Mouse (Mus musculus): ENCODE results near the gene Rnf214. TPM values are rescaled to one million over a fixed set of nuclear protein-coding genes. Genes with fewer than 3 reads are reported as not detected.

The Rnf214 gene
- 27.7 and 30.0 TPM in 2 replicates for polyA plus RNA-seq (2015; fragmentation: Nextera tagmentation; extraction: Ambion mirVana)

GRCm38 (mm10) chr9:45906355-45907077 lies at the start of gene Rnf214, which contains the start of gene Pcsk7:
TSS of gene Rnf214 (minus strand) at chr9:45906911.
TSS of gene Pcsk7 (plus strand) at chr9:45906497.

GRCm38 (mm10) chr9:45955107-45955963 lies 48.6 kb upstream of the Rnf214 start, which contains the start of gene Sidt2:
TSS of gene Sidt2 (minus strand) at chr9:45955258.

GRCm38 (mm10) chr9:45935628-45936210 lies 29.0 kb upstream of the Rnf214 start, which contains the start of gene Tagln:
TSS of gene Tagln (minus strand) at chr9:45936058.

GRCm38 (mm10) chr9:45838434-45839138 lies 68.1 kb downstream of the Rnf214 start, which contains the start of gene Bace1:
TSS of gene Bace1 (plus strand) at chr9:45838580.

GRCm38 (mm10) chr9:45828291-45828963 lies 78.3 kb downstream of the Rnf214 start, which contains the start of gene Cep164:
TSS of gene Cep164 (minus strand) at chr9:45828691.

Small RNA genes lying within 50 kb of the gene (microRNA-seq; reads per million reads assigned to microRNA genes)
- 0 to 0.21 reads per million in 2 experiments for gene Mir7087

Other genes starting within 250 kb of the Rnf214 start
- 5.4 and 6.4 TPM in 2 replicates for gene Cep164, start 78.2 kb downstream of the Rnf214 start, polyA plus RNA-seq (2015; fragmentation: Nextera tagmentation; extraction: Ambion mirVana)
- 18.0 and 19.9 TPM in 2 replicates for gene Bace1, start 68.3 kb downstream of the Rnf214 start, polyA plus RNA-seq (2015; fragmentation: Nextera tagmentation; extraction: Ambion mirVana)
- gene Pcsk7, start 414 bp downstream of the Rnf214 start, polyA plus RNA-seq (2015; fragmentation: Nextera tagmentation; extraction: Ambion mirVana): 11.7 and 12.7 TPM in 2 replicates
- 43.1 and 46.2 TPM in 2 replicates for gene Tagln, start 29.1 kb upstream of the Rnf214 start, polyA plus RNA-seq (2015; fragmentation: Nextera tagmentation; extraction: Ambion mirVana)
- 32.6 and 34.1 TPM in 2 replicates for gene Sidt2, start 48.3 kb upstream of the Rnf214 start, polyA plus RNA-seq (2015; fragmentation: Nextera tagmentation; extraction: Ambion mirVana)
- gene Pafah1b2, start 105.8 kb upstream of the Rnf214 start, polyA plus RNA-seq (2015; fragmentation: Nextera tagmentation; extraction: Ambion mirVana): 85.1 and 100 TPM in 2 replicates
- 15.7 and 16.6 TPM in 2 replicates for gene Sik3, start 105.9 kb upstream of the Rnf214 start, polyA plus RNA-seq (2015; fragmentation: Nextera tagmentation; extraction: Ambion mirVana)

Data from skeletal muscle tissue, postnatal 0 days (tissue).